Mouse (Mus musculus) C2C12 (cell line): ENCODE results near the gene Phf11a.

Experiments
- CTCF ChIP-seq: IDR thresholded peaks from one replicate; pipeline ENCODE4 v1.5.1; 2011; ENCODE audit not compliant: control insufficient read depth, insufficient read depth, insufficient read length
- USF1 ChIP-seq: IDR thresholded peaks from one replicate; pipeline ENCODE4 v1.6.1; 2011; ENCODE audit warnings: low read depth, mild to moderate bottlenecking, control low read depth, moderate library complexity

- TF ChIP-seq USF1 (no peak), CTCF (no peak)
Measured at GRCm38 (mm10) chr14:59339541-59339940, 42.2 kb upstream of the Phf11a start.
